Mouse (Mus musculus): Measurements from ENCODE around the gene Glce.

DNA sequence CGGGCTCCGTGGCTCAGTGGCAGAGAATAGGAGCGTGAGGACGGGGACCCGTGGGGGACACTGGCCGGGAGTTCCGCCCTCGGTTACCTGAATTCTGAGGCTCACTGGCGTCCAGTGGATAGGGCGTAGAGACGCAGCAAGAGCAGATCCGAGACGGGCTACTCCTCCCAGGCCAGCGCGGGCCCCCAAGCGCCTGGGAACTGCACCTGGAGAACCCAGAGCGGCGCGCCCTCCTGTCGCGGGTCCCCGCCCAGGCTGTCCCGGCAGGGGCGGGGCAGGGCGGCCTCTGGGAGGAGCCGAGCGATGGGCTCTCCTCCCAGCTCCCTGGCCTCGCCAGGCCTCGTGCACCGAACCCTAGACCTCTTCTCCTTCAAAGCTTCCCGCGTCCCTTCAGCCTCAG, 95.9 kb downstream of the Glce start, which contains the start of gene Paqr5:
- TF ChIP-seq CTCF (conservative IDR thresholded peaks at IDR 0.05 in 1 of 2, IDR thresholded peaks at IDR 0.05 in 1 of 2; ENCODE audit: low read depth in 2 of 2, low read length in 2 of 2): no peak
- no peak for TF ChIP-seq MAX (IDR thresholded peaks at IDR 0.05; ENCODE audit: low read length)
- TF ChIP-seq POLR2A (IDR thresholded peaks at IDR 0.05; ENCODE audit: low read depth, low read length): no peak
- no peak for TF ChIP-seq MXI1 (IDR thresholded peaks at IDR 0.05; ENCODE audit: low read depth, low read length)
- TF ChIP-seq EP300 (IDR thresholded peaks at IDR 0.05; ENCODE audit: low read length): no peak
